Mouse (Mus musculus) layer of hippocampus, postnatal 14 days (tissue): ENCODE results near the gene Asxl1. TPM values are rescaled to one million over a fixed set of nuclear protein-coding genes. Genes with fewer than 3 reads are reported as not detected.
"Not testable (repeated sequence)": the region's sequence is repeated elsewhere in the genome, so short reads cannot be mapped to it uniquely, and the experiment has no call there.

Source experiments
- DNase-seq, 2 experiments: peaks; one replicate each; pipeline ENCODE4 v3.0.0; 2021 to 2022; ENCODE audit warnings: low spot score in 2 of 2, mixed read lengths in 1 of 2
- total RNA-seq, 2 experiments: library from RNA; stranded (reverse); gene quantifications; 2 replicates each; pipeline ENCODE4 v1.2.3; 2021

Asxl1 gene
- total RNA-seq, 2 experiments from 2014 or later, result 34.6 to 34.7 TPM

DNA sequence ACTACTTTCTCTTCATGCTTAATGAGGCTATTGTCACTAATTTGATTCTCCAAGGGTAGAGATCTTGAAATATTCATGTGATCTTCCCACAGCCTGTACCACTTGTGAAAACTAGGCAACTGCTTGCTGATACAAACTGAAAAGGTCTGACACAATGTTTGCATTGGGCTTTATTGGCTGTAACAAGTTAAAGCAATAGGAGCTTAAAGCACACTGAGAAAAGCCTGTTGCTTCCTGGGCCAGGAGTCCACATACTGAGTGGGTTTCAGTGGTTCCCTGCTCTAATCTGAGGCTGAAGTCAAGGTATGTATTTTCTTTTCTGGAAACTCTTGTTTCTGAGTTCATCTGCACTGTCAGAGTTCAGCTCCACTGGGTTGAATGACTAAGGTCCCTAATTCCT, 2.4 kb upstream of the Asxl1 start:
- DNase-seq, result no peak

GRCm38 (mm10) chr2:153345071-153345453, 567 bp upstream of the Asxl1 start:
- DNase-seq, result no peak

GRCm38 (mm10) chr2:153346221-153347182, 873 bp downstream of the Asxl1 start:
- peak; percentile 34 to 57 for DNase-seq

- no peak for DNase-seq
Measured at GRCm38 (mm10) chr2:153347183-153347781, 1.7 kb downstream of the Asxl1 start.

GRCm38 (mm10) chr2:153348100-153348831, 2.6 kb downstream of the Asxl1 start:
- DNase-seq, result no peak

DNA sequence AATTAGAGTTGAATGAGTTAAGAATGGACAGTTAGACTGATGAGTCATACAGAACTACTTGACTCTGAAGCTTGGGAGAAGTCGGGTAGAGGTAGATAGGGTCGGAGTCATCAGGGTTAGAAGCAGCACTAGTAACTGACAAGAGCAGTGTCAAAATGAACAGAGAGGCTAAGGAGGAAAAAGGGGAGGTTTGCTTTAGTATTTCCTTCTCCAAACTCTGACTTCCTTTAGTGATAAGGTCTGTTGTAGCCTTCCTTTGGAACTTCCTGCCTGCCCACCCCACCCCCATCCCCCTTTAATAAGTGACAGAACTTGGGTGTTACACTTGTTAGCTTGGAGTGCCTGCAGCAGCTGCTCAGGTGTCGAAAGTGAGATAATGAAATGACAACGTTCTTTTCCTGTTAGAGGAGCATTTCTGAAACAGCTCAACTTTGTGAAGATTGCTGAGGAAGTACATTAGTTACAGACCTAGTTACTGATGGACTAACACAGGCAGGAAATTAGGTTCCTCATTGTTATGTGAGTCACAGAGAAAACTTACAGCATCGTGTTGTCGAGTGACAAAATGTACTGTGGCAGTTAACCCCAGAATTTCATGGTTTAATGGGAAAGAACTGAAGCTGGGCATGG, 5.0 kb downstream of the Asxl1 start:
- DNase-seq, result no peak

- no peak for DNase-seq
Measured at GRCm38 (mm10) chr2:153354648-153355047, 9.0 kb downstream of the Asxl1 start.

DNA sequence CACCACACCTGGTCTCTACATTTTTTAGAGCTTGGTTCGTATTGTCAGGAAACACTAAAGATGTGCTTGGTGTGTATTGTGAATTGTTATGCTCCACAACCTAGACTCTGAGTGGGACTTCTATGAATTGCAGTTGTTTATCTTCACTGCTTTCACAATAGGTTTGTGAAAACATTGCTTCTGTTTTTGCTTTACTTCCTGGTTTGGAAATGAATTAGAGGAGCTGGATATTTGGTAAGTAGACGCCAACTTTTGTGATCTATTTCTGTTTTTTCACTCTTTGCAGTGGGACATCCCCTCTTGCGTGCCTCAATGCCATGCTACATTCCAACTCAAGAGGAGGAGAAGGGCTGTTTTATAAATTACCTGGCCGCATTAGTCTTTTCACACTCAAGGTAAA, 11.2 kb downstream of the Asxl1 start:
- DNase-seq, result no peak

GRCm38 (mm10) chr2:153361101-153361710, 15.6 kb downstream of the Asxl1 start:
- no peak for DNase-seq

GRCm38 (mm10) chr2:153364531-153364930, 18.9 kb downstream of the Asxl1 start:
- DNase-seq, result not testable (repeated sequence)

DNA sequence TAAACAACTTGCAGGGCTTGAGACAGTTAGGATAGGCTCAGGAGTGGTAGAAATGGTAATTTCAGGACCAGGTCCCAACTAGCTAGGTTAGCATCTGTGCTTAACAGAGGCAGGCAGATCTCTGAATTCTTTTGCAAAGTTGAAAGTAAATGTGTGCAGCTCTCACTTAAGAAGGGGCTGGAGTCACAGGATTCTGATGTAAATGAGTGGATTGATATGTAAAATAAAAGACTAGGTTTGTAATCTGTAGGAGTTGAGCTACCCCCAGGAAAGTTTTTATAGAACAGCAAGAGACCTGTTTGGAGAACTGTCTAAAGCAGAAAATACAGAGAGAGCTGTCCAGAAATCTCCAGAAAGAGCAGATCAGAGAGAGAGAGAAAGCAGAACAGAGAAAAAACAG, 25.2 kb downstream of the Asxl1 start:
- DNase-seq, result no peak

DNA sequence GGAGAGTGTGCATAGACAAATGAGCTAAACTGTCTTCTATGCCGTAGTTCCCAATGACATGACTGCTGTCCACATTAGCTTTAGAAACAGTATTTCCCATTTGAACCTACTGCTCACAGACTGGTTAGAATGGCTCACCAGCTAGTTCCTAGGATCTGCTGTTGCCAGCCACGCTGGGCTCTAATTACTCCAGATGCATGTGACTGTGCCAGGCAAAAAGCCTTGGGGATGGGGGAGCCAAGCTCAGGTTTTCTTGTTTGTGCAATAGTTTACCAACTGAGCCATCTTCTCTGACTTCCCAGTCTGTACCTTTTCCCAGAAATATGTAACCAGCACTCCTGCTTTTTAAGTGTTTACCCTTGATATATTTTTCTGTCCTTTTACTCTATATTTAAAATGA, 29.8 kb downstream of the Asxl1 start:
- no peak for DNase-seq

- DNase-seq, result no peak
Measured at GRCm38 (mm10) chr2:153380479-153380878, 34.9 kb downstream of the Asxl1 start.

- no peak for DNase-seq
Measured at GRCm38 (mm10) chr2:153389831-153390230, 44.2 kb downstream of the Asxl1 start.

DNA sequence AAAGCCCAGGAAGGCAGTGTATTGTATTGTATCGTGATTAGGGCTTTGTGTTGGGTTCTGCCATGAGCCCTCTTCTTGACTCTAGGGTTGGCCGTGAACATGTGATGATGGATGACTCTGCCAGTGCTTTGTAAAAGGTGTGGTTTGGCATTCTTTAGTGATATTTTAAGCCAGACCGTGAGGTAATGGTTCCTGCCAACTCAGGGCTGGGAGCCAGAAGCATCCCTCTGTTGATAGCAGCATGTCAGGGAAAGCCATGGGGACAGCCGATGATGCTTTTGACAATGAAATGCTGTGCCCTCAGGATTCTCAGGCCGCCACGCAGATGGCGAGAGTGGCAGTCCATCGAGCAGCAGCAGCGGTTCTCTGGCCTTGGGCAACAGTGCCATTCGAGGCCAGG, 47.4 kb downstream of the Asxl1 start:
- DNase-seq, result no peak

DNA sequence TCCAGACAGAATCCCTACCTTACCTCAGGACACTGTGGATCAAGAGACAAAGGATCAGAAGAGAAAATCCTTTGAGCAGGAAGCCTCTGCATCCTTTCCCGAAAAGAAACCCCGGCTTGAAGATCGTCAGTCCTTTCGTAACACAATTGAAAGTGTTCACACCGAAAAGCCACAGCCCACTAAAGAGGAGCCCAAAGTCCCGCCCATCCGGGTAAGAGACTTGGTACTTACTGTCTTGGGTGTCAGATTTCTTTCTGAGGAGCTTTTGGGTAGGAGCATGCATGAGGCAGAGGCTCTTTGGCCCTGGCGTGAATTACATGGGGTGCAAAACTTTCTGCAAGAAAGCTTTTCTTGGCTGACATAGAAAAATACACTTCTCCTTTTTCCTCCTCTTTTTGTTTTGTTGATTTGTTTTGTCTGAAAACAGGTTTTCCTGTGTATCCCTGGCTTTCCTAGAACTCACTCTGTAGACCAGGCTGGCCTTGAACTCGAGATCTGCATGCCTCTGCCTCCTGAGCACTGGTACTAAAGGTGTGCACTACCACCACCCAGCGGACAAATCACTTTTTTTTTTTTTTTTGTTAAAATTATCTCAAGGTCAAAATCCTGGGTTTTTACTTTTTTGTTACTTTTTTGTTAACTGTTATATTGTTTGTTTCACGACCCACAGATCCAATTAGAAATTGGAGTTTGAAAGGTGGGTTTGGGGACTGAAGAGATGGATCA, 52.3 kb downstream of the Asxl1 start:
- DNase-seq, result no peak

DNA sequence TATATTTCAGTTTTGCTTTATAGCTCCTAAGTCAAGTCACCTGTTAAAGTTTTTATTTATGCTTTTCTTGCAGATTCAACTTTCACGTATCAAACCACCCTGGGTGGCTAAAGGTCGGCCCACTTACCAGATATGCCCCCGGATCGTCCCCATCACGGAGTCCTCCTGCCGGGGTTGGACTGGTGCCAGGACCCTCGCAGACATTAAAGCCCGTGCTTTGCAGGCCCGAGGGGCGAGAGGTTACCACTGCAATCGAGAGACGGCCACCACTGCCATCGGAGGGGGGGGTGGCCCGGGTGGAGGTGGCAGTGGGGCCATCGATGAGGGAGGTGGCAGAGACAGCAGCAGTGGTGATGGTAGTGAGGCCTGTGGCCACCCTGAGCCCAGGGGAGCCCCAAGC, 53.5 kb downstream of the Asxl1 start:
- DNase-seq, result no peak

GRCm38 (mm10) chr2:153404062-153404461, 58.4 kb downstream of the Asxl1 start:
- no peak for DNase-seq

DNA sequence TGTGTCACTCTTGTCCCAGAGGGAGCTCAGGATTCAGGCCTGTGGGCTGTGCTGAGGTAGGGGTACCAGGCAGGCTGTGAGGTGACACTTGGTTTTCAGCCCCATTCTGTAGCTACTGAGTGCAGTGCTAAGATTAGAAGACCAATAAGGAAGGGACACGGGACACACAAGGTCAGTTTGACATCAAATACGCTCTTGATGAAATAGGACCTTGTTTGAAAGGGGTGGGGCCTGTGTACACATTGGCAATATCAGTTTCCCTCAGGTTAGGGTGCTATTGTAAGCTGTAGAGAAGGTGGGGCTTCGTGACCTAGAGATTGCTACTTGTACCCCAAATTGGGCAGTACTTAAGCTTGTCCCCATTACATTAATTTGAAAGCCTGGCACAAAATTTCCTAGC, 59.3 kb downstream of the Asxl1 start:
- DNase-seq, result no peak

DNA sequence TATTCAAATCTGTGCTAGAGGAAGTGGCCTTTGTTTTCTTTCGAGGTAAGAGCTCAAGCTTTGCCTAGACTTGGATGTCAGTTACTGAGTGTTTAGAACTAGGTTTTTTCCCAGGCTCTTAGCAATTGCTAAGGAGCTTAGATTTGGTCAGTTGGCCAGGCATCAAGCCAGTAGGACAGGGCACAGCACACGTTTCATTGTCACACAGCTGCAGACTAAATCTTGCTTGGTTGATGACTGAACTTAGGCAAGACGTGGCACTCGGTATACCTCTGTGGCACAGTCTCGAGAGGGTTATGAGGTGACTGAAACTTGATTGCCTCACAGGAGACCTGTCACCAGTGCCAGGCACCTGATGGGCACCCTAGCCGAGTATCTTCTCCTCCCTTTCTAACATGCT, 61.3 kb downstream of the Asxl1 start:
- no peak for DNase-seq
